Mouse (Mus musculus): ENCODE results near the gene Ltv1. TPM values are rescaled to one million over a fixed set of nuclear protein-coding genes. Genes with fewer than 3 reads are reported as not detected.
A peak's percentile ranks its signal among the peaks of the same experiment; 100 is the strongest.
"Not testable (repeated sequence)": the region's sequence is repeated elsewhere in the genome, so short reads cannot be mapped to it uniquely, and the experiment has no call there.

The Ltv1 gene
- total RNA-seq, 2 experiments from 2014 or later, result 18.6 to 23.6 TPM

GRCm38 (mm10) chr10:13213956-13214355 is 21.0 kb upstream of the Ltv1 start:
- no peak overlapping the region for H3K4me3 ChIP-seq
- H3K27ac ChIP-seq, result no peak overlapping the region
- intact Hi-C loops (cut with DNase I), result no loop called here
- no peak for TF ChIP-seq CTCF (IDR thresholded peaks at IDR 0.05)
- DNase-seq (ENCODE audit: extremely low spot score in 1 of 2, low spot score in 2 of 2), result no peak

GRCm38 (mm10) chr10:13212829-13213228 is 19.9 kb upstream of the Ltv1 start:
- no peak overlapping the region for H3K27ac ChIP-seq
- intact Hi-C loops (cut with DNase I), result no loop called here
- DNase-seq (ENCODE audit: extremely low spot score in 1 of 2, low spot score in 2 of 2), result no peak
- no peak overlapping the region for H3K4me3 ChIP-seq
- no peak for TF ChIP-seq CTCF (IDR thresholded peaks at IDR 0.05)

- Histone ChIP-seq H3K4me3 (no peak overlapping the region), H3K27ac (no peak overlapping the region)
- no peak for DNase-seq (ENCODE audit: extremely low spot score in 1 of 2, low spot score in 2 of 2)
- TF ChIP-seq CTCF (IDR thresholded peaks at IDR 0.05), result no peak
- intact Hi-C loops (cut with DNase I), result no loop called here
Observed at GRCm38 (mm10) chr10:13212326-13212725, 19.4 kb upstream of the Ltv1 start.

DNA sequence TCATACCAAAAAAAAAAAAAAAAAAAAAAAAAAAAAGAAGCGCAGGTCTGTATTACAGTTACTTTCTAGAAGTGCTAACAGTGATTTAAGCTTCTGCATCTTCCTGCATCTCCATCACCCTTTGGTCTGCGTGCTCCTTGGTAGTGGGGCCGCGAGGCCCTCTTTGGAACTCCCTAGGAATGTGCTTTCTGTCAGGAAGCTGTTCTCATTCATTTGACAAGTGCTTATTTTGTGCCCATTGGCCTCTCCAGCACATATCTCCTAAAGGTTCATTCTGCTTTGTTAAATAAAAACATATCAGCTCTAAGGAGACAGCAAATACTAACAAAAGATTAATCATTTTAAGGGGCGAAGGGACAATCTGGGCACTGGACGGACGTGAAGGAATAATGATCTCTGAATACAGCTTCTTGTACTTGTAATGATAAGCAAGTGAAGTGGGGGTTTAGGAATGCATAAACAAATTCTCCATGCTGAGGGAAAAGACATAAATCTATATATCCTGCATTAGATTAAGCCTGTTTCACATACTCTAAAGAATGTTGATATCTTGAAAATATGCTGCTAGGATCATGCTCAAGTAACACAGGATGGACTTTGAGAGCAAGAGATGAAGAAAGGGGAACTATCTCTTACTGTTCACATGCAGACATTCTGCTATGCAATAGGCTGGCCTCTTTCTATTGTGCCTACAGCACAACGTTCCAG is 17.1 kb upstream of the Ltv1 start:
- TF ChIP-seq CTCF (IDR thresholded peaks at IDR 0.05), result no peak
- H3K27ac ChIP-seq, result no peak overlapping the region

GRCm38 (mm10) chr10:13209506-13209905 is 16.5 kb upstream of the Ltv1 start:
- TF ChIP-seq CTCF (IDR thresholded peaks at IDR 0.05), result no peak
- H3K4me3 ChIP-seq, result no peak overlapping the region
- intact Hi-C loops (cut with DNase I), result no loop called here

More for the DNA sequence above, 17.1 kb upstream of the Ltv1 start:
- no peak for DNase-seq (ENCODE audit: extremely low spot score in 1 of 2, low spot score in 2 of 2)
- no peak overlapping the region for H3K4me3 ChIP-seq
- intact Hi-C loops (cut with DNase I), result no loop called here

GRCm38 (mm10) chr10:13209061-13209460 is 16.1 kb upstream of the Ltv1 start:
- Histone ChIP-seq H3K27ac (no peak overlapping the region), H3K4me3 (no peak overlapping the region)
- no peak for DNase-seq (ENCODE audit: extremely low spot score in 1 of 2, low spot score in 2 of 2)
- intact Hi-C loops (cut with DNase I), result no loop called here
- TF ChIP-seq CTCF (IDR thresholded peaks at IDR 0.05), result no peak

More at GRCm38 (mm10) chr10:13209506-13209905, 16.5 kb upstream of the Ltv1 start:
- no peak for DNase-seq (ENCODE audit: extremely low spot score in 1 of 2, low spot score in 2 of 2)
- H3K27ac ChIP-seq, result no peak overlapping the region

GRCm38 (mm10) chr10:13201741-13202293 is 8.8 kb upstream of the Ltv1 start:
- H3K27ac ChIP-seq, result no peak overlapping the region
- no peak for TF ChIP-seq CTCF (IDR thresholded peaks at IDR 0.05)
- no peak for DNase-seq (ENCODE audit: extremely low spot score in 1 of 2, low spot score in 2 of 2)
- intact Hi-C loops (cut with DNase I), result no loop called here
- H3K4me3 ChIP-seq, result no peak overlapping the region

DNA sequence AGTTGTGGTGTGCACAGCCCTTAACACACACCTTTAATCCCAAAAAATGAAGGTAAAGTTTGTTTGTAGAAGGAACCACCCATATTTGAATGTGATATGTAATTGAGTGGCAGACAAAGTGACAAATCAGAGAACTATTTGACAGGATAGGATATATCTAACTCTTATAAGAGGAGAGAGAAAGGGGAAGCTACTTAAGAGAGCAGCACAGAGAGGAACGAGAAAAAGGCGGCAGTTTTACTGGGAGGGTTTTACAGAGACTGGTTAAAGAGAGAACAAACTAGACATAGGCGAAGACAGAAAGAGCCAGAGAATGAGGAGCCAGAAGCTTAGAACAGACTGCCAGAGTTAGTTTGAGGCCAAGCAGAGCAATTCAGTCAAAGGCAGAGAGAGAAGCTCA is 7.9 kb upstream of the Ltv1 start:
- no peak overlapping the region for H3K4me3 ChIP-seq
- intact Hi-C loops (cut with DNase I), result no loop called here
- no peak overlapping the region for H3K27ac ChIP-seq
- no peak for DNase-seq (ENCODE audit: extremely low spot score in 1 of 2, low spot score in 2 of 2)
- TF ChIP-seq CTCF (IDR thresholded peaks at IDR 0.05), result no peak

DNA sequence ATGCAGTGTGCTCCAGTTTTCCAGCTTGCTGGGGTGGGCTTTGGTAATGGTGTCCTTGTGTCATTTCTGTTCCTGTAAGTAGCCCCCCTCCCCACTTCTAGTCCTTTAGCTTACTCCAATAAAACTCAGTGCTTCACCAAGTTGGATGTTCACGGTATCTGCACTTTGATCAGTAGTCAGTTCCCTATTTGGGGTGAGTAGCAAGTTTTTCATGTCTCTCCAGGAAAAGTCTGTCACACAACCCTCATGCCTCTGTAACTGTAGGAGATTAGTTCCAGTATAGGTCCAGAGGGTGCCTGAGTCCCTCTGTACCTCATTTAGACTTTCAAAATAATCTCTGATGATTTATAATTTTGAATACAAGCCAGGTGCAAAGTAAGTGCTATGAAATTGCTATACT is 6.3 kb upstream of the Ltv1 start:
- intact Hi-C loops (cut with DNase I), result no loop called here
- no peak overlapping the region for H3K4me3 ChIP-seq
- H3K27ac ChIP-seq, result no peak overlapping the region
- no peak for DNase-seq (ENCODE audit: extremely low spot score in 1 of 2, low spot score in 2 of 2)
- no peak for TF ChIP-seq CTCF (IDR thresholded peaks at IDR 0.05)

- Histone ChIP-seq H3K4me3 (no peak overlapping the region), H3K27ac (no peak overlapping the region)
- DNase-seq (ENCODE audit: extremely low spot score in 1 of 2, low spot score in 2 of 2), result no peak
- intact Hi-C loops (cut with DNase I), result no loop called here
- no peak for TF ChIP-seq CTCF (IDR thresholded peaks at IDR 0.05)
Observed at GRCm38 (mm10) chr10:13196872-13197507, 4.0 kb upstream of the Ltv1 start.

DNA sequence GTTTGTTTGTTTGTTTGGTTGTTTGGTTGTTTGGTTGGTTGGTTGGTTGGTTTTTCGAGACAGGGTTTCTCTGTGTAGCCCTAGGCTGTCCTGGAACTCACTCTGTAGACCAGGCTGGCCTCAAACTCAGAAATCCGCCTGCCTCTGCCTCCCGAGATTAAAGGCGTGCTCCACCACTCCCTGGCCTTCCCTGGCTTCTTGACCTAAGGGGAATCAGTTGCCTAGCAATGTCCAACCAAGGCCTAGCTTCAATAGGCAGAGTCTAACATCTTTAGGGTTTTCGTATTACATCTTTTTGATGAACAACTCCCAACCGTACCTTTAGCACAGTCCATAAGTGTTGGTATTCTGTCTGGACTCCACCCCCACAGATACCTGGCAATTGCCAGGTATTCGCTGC is 528 bp upstream of the Ltv1 start:
- intact Hi-C loops (cut with DNase I); DNase-seq (ENCODE audit: extremely low spot score in 1 of 2, low spot score in 2 of 2); H3K27ac ChIP-seq: not testable (repeated sequence)
- H3K4me3 ChIP-seq, result peak overlapping the region; percentile 78

DNA sequence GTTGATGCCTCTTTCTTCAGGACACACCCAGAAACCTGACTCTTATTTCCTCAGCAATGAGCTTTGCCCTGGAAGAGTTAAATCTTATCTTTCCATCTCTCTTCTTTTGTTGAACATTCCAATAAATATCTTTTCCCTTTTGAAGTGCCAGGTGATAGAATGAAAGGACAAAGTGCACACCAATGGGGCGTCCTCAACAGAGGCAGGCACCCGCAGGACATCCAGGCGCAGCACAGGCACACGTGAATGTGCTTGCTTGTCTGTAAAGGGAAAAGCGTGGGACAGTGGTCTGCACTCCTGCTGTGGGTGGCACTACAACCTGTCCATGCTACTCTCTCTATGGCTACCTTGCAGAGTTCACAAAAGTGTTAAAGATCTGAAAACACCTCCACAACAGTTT is 3.1 kb downstream of the Ltv1 start:
- no peak overlapping the region for H3K27ac ChIP-seq
- H3K4me3 ChIP-seq, result no peak overlapping the region
- no peak for DNase-seq (ENCODE audit: extremely low spot score in 1 of 2, low spot score in 2 of 2)
- TF ChIP-seq CTCF (IDR thresholded peaks at IDR 0.05), result no peak
- intact Hi-C loops (cut with DNase I), result loop anchor here (10.0 kb wide), 1 partner anchor 345 kb away; no protein-coding TSS in a partner anchor

Measured in left cerebral cortex, adult 2 months (tissue).